Mouse (Mus musculus) retina, postnatal 1 day (tissue): Measurements from ENCODE around the gene B4galt1.

Source experiments
- DNase-seq: peaks from one replicate; pipeline ENCODE4 v3.0.0-alpha.2; 2012

The B4galt1 gene

GRCm38 (mm10) chr4:40853565-40854386 is at the start of gene B4galt1:
Gene B4galt1 (minus strand): TSS chr4:40854005.
- peak; percentile 99 for DNase-seq

DNA sequence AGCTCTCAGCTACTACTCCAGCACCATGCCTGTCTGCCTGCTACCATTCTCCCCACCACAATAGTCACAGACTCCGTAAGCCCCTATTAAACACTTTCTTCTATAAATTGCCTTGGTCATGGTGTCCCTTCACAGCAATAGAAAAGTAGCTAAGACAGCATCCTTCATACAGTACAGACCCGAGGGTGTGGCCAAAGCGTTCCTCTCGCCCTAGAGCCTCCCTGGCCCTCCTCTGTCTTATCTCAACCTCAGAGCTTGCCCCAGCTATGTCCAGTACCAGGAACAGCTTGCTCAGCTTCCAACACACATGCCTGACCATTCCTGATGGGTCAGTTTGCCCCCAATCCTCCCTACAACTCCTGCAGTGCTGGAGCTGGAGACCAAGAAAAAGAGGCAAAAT is 46.8 kb upstream of the B4galt1 start:
- no peak for DNase-seq

DNA sequence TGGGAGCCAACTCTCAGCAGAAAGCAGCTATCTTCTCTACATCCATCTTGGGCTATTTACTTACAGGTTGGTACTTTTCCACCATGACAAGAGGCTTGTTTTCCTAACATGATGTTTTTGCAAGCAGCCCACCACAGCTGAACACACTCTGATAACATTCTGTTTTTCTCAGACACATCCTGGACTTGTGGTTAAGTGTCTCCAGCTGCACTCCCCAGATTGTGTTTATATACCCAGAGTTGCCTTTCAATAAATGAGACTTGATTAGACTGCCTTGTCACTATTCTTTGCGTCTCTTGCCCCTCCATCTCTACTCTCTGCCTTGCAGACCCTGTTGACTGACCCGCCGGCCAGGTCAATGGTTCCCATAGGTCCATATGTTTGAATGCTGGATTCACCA is 46.3 kb upstream of the B4galt1 start:
- no peak for DNase-seq

- DNase-seq, result no peak
Measured at GRCm38 (mm10) chr4:40899264-40899663, 45.5 kb upstream of the B4galt1 start.

GRCm38 (mm10) chr4:40898476-40899044 is 44.8 kb upstream of the B4galt1 start:
- no peak for DNase-seq

GRCm38 (mm10) chr4:40895646-40896045 is 41.8 kb upstream of the B4galt1 start:
- DNase-seq, result no peak

GRCm38 (mm10) chr4:40895118-40895517 is 41.3 kb upstream of the B4galt1 start:
- DNase-seq, result no peak

DNA sequence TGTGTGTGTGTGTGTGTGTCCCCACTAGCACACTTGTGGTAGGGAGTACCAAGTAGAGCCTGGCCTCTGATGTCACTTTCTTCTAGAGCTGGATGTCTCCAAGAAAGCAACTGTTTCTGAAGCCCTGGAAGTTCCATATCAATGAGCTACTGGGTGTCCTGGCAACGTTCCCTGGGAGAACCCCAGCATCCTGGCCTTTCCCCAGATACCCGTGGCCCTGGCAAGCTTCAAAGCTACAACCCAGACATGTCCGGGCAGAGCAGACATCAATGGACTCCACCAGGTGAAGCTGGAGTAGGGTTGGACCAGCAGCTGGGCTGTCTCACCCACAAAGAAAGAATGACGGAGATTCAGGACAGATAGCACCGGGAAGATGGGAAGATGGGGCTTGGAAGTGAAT is 37.4 kb upstream of the B4galt1 start:
- DNase-seq, result no peak

GRCm38 (mm10) chr4:40889983-40890382 is 36.2 kb upstream of the B4galt1 start:
- no peak for DNase-seq

DNA sequence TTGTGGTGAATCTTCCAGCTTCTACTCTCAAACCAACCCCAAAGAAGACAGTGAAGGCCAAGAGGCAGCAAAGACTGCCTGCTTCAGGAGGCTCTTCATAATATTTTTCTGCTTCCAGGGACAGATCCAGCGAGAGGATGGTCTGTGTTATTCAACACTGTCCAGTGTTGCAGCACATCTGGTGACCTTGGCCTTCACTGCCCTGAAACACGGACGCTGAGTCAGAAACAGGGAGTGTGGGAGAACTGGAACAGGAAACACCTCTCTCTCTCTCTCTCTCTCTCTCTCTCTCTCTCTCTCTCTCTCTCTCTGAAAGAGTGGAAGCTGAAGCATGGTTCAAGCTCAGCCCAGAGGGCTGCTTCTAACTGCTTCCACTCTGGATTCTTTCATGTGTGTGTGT is 35.4 kb upstream of the B4galt1 start:
- no peak for DNase-seq

DNA sequence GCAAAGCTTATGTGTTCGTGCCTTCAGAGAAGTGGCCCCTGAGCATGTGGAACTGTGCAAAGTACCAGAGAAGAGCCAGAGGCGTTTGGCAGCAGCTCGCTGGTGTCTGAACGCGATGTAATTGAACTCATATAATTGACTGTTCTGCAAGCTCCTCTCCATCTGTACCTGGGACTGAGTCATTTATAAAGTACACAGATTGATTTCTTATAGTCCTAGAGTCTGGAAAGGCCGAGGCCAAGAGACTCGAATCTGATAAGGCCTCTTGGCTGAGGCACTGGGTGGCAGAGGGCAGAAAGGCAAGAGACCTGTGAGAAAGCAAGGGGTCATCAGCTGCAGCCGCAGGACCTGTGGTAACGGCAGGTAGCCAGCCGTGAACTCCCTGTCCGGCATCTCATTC is 35.0 kb upstream of the B4galt1 start:
- no peak for DNase-seq

- no peak for DNase-seq
Measured at GRCm38 (mm10) chr4:40885883-40886282, 32.1 kb upstream of the B4galt1 start.

- DNase-seq, result no peak
Measured at GRCm38 (mm10) chr4:40885166-40885525, 31.3 kb upstream of the B4galt1 start.

DNA sequence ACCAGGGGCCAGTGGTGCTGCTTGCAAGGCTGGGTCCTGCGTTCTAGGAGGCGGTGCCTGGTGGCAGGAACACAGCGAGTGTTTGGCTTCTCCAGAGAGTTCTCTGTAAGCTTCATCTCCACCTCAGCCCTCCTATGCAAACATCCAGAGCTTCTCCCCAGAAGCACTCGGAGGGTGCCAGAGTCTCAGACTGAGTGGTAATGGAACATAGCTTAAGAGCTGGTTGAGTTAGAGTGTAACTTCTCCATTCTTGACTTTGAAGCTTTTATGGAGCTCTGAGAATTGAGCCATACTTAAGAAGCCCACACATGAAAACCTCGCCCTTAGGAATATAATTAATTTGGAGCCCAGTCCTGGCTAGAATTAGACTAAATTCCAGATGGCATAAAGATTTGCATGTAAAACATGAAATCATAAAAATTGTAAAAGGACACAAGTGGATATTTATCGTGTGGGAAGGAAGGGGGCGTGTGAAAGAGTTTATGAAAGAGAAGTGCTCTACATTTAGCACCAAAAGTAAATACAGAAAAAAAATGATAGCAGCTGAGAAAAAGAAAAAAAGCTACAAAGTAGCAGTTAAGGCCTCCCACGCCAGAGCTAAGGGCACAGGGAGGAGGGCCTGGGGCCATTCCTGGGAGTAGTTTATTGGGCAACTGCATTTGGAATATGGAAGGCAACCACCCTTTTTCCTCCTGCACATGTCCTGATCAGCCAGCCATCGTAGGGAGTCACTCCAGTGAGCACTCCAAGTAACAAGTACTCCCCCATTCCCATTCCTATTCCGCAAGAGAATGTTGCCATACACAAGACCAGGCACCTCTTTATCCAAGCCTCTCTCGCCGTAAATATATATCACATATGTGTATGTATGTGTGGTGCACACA is 30.7 kb upstream of the B4galt1 start:
- no peak for DNase-seq

DNA sequence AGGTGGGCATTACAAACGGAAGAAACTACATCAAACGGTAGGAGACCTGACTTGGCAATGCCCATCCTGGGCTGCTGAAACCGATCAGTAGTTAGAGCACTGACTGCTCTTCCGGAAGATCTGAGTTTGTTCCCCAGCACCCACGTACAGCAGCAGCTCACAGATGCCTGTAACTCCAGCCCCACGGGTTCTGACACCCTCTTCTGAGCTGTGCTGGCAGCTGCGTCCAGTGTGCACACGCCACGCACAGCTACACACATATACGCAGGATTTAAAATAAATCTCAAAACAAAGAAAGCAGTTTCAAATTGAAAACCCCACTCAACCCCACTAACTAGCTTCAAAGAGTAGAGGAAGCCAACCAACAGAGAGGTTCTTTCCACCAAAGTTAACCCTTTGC is 29.4 kb upstream of the B4galt1 start:
- no peak for DNase-seq

- no peak for DNase-seq
Measured at GRCm38 (mm10) chr4:40877528-40877927, 23.7 kb upstream of the B4galt1 start.

GRCm38 (mm10) chr4:40876814-40877371 is 23.1 kb upstream of the B4galt1 start:
- peak; percentile 21 for DNase-seq

DNA sequence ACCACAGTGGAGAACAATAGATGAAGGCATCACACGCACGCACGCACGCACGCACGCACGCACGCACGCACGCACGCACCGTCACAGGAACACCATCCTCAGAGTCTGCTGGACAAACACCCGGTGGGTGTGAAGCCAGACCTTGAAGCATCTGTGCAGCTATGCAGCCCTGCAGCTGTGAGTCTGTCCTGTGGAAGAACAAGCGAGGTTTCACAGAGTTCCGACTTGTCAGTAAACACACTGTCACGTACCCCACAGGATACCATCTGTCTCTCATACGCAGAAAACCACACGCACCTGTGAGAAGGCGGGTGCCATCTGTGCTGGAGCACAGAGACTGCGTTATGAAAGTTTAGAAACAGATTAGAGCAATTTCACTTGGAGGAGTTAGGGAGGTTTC is 22.0 kb upstream of the B4galt1 start:
- DNase-seq, result no peak

DNA sequence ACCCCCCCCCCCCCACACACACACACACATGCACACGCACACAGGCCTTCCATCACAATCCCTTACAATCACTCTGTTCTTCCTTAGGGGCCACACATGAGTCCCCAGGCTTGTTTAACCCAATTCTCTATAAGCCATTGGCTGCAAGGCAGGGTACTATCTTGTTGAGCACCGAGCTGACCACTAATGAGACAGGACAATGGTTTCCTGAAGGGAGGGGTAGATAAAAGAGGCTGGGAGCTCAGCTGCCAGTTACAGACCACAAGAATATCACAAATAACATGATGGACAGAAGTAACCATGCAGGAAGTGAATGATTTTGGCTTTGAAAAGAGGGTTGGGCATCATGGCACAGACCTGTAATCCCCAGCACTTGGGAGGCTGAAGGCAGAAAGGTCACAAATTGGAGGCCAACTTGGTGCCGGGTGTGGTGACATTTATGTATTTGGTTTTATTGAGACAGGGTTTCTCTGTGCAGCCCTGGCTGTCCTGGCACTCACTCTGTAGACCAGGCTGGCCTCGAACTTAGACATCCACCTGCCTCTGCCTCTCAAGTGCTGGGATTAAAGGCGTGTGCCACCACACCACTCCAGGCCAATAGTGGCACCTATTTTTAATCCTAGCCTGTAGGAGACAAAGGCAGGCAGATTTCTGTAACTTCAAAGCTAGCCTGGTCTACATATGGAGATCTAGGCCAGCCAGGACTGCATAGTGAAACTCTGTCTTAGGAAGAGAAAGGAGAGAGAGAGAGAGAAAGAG is 21.2 kb upstream of the B4galt1 start:
- DNase-seq, result peak; percentile 19

GRCm38 (mm10) chr4:40874151-40874600 is 20.4 kb upstream of the B4galt1 start:
- no peak for DNase-seq

DNA sequence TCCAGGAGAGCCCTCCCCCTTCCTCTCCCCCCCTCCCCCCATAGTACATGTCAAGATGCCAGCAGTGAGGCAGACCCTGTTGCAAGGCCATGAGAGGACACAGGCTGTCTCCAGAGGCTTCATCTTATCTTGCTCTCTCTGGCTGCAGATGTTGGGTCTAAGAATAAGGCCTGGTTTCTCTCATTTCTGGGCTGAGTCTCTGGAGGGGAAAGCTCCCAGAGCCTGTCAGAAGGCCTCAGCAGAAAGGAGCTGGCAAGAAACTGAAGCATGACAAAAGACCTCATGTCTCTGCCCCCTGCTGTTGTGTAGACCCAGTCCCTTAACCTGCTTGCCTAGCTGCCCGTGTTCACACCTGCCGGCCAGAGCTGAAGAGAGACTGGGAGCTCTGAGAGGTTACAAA is 19.5 kb upstream of the B4galt1 start:
- DNase-seq, result no peak

GRCm38 (mm10) chr4:40872129-40872528 is 18.3 kb upstream of the B4galt1 start:
- no peak for DNase-seq

- DNase-seq, result no peak
Measured at GRCm38 (mm10) chr4:40870206-40870605, 16.4 kb upstream of the B4galt1 start.
